Mouse (Mus musculus): ENCODE results near the gene Vwa7.

The Vwa7 gene

DNA sequence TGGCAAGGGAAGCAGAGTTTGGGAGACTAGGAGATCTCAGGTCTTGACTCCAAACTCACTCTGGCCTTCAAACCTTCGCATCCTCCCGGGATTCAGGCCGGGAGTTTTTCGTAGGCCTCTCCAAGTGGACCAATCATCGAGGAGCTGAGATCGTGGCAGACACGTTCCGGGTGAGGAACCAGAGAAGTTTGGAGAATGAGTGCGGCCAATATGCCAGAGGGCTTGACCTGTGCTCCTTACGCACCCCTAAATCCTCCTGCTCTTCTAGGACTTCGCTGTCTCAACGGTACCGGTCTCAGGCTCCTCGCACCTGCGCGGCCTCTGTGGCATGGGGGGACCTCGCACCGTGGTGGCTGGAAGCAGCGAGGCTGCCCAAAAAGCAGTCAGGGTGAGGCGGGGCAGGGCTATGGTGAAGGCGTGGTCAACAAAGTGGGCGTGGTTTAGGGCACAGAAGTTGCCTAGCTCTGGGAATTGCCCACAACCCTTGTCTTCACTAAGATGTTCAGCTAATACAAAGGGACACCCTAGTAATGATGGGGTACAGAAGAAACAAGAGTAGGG lies 44.4 kb downstream of the Vwa7 start:
- intact Hi-C loops (cut with DNase I), result loop anchor here (5.0 kb wide), 1 partner anchor 39 kb away; no protein-coding TSS in a partner anchor

GRCm38 (mm10) chr17:35061299-35061698 lies 44.9 kb downstream of the Vwa7 start:
- intact Hi-C loops (cut with DNase I), result loop anchor here (5.0 kb wide), 1 partner anchor 39 kb away; no protein-coding TSS in a partner anchor

DNA sequence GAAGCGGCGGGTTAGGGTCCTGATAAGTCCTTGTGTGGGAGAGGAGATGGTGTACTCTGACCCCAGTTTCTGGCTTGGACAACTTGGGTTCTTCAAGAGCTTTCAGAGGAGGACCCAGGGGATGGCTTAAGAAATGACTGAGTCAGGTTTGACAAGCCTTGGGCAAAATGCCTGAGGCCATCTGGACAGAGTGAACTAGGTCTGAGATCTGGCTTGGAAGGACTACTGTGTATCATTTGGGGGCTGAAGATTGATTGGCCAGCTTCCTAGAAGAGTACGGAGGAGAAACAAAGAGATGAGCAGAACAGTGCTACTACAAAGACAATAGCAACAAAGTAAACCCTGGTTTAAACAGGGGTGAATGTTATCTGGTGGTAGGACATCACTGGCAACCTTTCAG lies 47.1 kb downstream of the Vwa7 start:
- intact Hi-C loops (cut with DNase I), result loop anchor here (5.0 kb wide), 1 partner anchor 41 kb away; no protein-coding TSS in a partner anchor

DNA sequence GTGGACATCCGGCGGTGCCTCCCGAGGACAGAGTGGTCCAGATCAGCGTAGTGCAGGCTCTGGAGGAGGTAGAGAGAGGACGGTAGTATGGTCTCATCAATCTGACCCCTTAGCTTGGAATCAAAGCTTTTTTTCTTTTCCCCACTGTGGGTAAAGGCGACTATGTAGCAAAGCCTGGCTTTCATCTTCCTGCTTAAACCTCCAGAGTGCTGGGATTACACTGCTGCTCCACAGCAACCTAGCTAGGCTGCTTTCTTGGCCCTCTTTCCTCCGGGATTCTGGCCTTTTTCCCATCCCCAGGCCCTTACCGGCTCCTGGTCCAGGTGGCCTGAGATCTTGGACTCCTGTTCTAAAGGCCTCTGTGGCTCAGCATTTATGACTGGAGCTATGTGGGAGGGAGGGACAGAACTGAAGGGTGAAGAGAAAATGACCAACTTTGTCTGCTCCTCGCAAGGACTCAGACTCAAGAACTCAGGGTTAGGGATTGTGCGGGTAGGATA lies 48.0 kb downstream of the Vwa7 start:
- intact Hi-C loops (cut with DNase I), result loop anchor here (5.0 kb wide), 1 partner anchor 42 kb away; no protein-coding TSS in a partner anchor

GRCm38 (mm10) chr17:35064951-35065947 lies 48.9 kb downstream of the Vwa7 start, which contains the start of gene Ly6g6c:
TSS of gene Ly6g6c (plus strand) at chr17:35065388.
- intact Hi-C loops (cut with DNase I), result loop anchor here (5.0 kb wide), 1 partner anchor 43 kb away; no protein-coding TSS in a partner anchor

GRCm38 (mm10) chr17:35066084-35066483 lies 49.7 kb downstream of the Vwa7 start, which contains the start of gene Mpig6b:
TSS of gene Mpig6b (minus strand) at chr17:35066184.
- intact Hi-C loops (cut with DNase I), result no loop called here

GRCm38 (mm10) chr17:35068213-35068914 lies 52.0 kb downstream of the Vwa7 start:
- intact Hi-C loops (cut with DNase I), result no loop called here

DNA sequence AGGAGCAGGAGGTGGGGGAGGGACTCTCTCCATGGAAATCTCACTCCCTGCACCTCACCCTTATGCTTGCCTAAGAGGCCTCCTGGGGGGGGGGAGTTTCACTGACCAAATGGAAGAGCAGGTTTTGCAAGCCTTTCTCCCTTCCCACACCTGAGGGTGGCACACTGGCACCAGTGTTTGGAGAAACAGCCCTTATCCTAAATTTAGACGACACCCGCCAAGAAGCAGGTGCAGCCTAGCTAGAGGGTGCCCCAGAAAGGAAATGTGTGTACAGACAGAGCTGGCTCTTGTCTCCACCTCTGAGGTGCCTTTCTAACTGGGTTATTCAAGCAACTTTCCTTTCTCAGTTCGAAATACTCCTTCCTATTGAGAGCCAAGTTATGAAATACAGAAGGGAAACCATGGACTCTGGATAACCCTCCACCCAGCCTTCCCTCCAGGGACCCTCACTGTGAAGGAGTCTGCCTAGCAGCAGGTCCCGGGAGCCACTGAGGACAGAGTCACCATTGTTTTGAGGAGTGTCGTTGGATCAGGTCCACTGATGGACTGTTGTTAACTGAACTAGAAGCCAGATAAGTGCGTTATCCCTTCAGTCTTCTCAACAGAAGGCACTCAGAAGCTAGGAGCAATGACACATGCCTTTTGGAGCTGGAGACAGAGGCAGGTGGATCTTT lies 54.3 kb downstream of the Vwa7 start:
- intact Hi-C loops (cut with DNase I), result no loop called here

DNA sequence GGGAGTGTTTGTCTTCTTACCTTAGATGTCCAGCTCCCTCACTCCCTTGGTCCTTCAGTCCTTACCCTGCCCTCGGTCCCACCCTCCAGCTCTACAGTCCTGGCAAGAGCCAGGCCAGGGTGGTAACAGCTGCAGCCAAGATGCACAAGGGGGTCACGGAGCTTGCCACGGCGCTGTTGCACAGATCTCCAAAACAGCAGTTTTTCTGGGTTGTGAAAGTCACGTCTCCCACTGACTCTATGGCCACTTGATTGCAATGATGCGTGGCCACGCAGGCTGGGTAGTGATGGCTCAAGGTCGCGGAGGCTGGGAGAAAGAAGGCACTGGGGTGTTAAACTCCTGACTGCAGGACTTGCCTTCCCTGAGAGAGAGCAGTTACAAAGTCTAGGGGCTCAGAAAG lies 55.1 kb downstream of the Vwa7 start:
- intact Hi-C loops (cut with DNase I), result no loop called here

DNA sequence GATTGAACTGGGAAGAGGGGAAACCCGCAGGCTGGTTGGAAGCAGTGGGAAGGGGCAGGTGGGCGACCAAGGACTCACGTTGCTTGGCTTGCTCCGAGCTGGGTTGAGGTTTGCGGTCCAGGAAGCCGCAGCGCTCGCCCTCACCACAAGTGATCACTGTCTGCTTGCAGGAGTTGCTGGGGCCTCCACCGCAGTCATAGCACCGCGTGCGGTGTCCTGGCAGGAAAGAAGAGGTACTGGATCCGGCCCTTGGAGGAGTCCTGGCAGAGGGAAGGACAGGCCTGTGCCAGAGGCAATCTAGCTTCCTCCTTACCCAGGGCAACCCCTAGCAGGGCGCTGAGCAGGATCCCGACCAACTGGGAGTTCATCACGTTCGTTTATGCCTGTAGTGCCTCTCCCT lies 57.7 kb downstream of the Vwa7 start:
- intact Hi-C loops (cut with DNase I), result no loop called here

All from adrenal gland (tissue).